Mouse (Mus musculus) layer of hippocampus, adult 8-10 months (tissue): ENCODE results near the gene 1700019D03Rik. TPM values are rescaled to one million over a fixed set of nuclear protein-coding genes. Genes with fewer than 3 reads are reported as not detected.
"Not testable (repeated sequence)": the region's sequence is repeated elsewhere in the genome, so short reads cannot be mapped to it uniquely, and the experiment has no call there.

Source experiments
- DNase-seq, 2 experiments: peaks; one replicate each; pipeline ENCODE4 v3.0.0; 2022; ENCODE audit warnings: low spot score in 2 of 2
- total RNA-seq, 4 experiments: library from RNA; stranded (reverse); gene quantifications; 2 replicates each; pipeline ENCODE4 v1.2.4; 2022

The 1700019D03Rik gene
- total RNA-seq, 4 experiments from 2014 or later: 9.4 to 11.0 (median 10.6) TPM

- peak in 1 of 2 experiments; percentile 51 for DNase-seq
Observed at GRCm38 (mm10) chr1:52955102-52955501, 64.9 kb downstream of the 1700019D03Rik start.

GRCm38 (mm10) chr1:52954456-52954855 lies 65.5 kb downstream of the 1700019D03Rik start:
- no peak for DNase-seq

- no peak for DNase-seq
Observed at GRCm38 (mm10) chr1:52953548-52953947, 66.4 kb downstream of the 1700019D03Rik start.

GRCm38 (mm10) chr1:52952551-52953397 lies 67.2 kb downstream of the 1700019D03Rik start:
- no peak for DNase-seq

GRCm38 (mm10) chr1:52952143-52952542 lies 67.8 kb downstream of the 1700019D03Rik start:
- peak; percentile 21 to 31 for DNase-seq

- no peak for DNase-seq
Observed at GRCm38 (mm10) chr1:52951146-52951868, 68.7 kb downstream of the 1700019D03Rik start.

GRCm38 (mm10) chr1:52947895-52948294 lies 72.1 kb downstream of the 1700019D03Rik start:
- no peak for DNase-seq

GRCm38 (mm10) chr1:52939021-52939420 lies 81.0 kb downstream of the 1700019D03Rik start:
- DNase-seq: no peak

- DNase-seq: no peak
Observed at GRCm38 (mm10) chr1:52934494-52934893, 85.5 kb downstream of the 1700019D03Rik start.

- not testable (repeated sequence) for DNase-seq
Observed at GRCm38 (mm10) chr1:52924482-52924881, 95.5 kb downstream of the 1700019D03Rik start.

GRCm38 (mm10) chr1:52918897-52919296 lies 101.1 kb downstream of the 1700019D03Rik start:
- DNase-seq: not testable (repeated sequence)

GRCm38 (mm10) chr1:52916655-52917054 lies 103.3 kb downstream of the 1700019D03Rik start:
- no peak for DNase-seq

GRCm38 (mm10) chr1:52909783-52910182 lies 110.2 kb downstream of the 1700019D03Rik start:
- no peak for DNase-seq

GRCm38 (mm10) chr1:52884208-52884607 lies 135.8 kb downstream of the 1700019D03Rik start:
- DNase-seq: no peak

Other genes starting within 250 kb of the 1700019D03Rik start
- gene Inpp1, start 202.5 kb downstream of the 1700019D03Rik start, total RNA-seq: 10 to 100 TPM; 40.3 to 42.9 (median 42.1) TPM
- 10 to 100 TPM; 17.0 to 22.7 (median 18.2) TPM for gene Hibch, start 175.2 kb downstream of the 1700019D03Rik start, total RNA-seq
- gene Mstn, start 41.5 kb upstream of the 1700019D03Rik start, total RNA-seq: 1 to 10 TPM in 1 of 4 experiments, under 1 TPM in 3; 0.55 to 1.4 (median 0.70) TPM
- gene 1700019A02Rik, start 167.5 kb upstream of the 1700019D03Rik start, total RNA-seq: under 1 TPM in 1 of 4 experiments, not detected in 3; 0.62 TPM